Mouse (Mus musculus) testis, adult 2 months (tissue): ENCODE measurements around the gene Arfip1.

Experiments
- CTCF ChIP-seq: fragments of 200-500 bp; IDR thresholded peaks from 2 replicates; pipeline ENCODE4 v1.5.1; 2012; ENCODE audit warnings: low read depth, mild to moderate bottlenecking, inconsistent platforms, low read length, moderate library complexity; ENCODE audit not compliant: control insufficient read depth, insufficient read depth, insufficient replicate concordance
- POLR2A ChIP-seq: fragments of 200-500 bp; IDR thresholded peaks from 2 replicates; pipeline ENCODE4 v1.6.1; 2012; ENCODE audit warnings: low read depth, mild to moderate bottlenecking, inconsistent platforms, low read length, moderate library complexity; ENCODE audit not compliant: control insufficient read depth

- TF ChIP-seq POLR2A: no peak
- no peak for TF ChIP-seq CTCF
Observed at GRCm38 (mm10) chr3:84615856-84616225, 33.4 kb upstream of the Arfip1 start.
